Mouse (Mus musculus) WW6 (cell line): ENCODE measurements around the gene Olfr1118.
"Not testable (repeated sequence)": the region's sequence is repeated elsewhere in the genome, so short reads cannot be mapped to it uniquely, and the experiment has no call there.

Experiments used
- DNase-seq: peaks from one replicate; pipeline ENCODE4 v3.0.0-alpha.2; 2013; ENCODE audit warnings: low read depth, low spot score

Gene Olfr1118

GRCm38 (mm10) chr2:87307281-87307680 lies at the start of gene Olfr1118:
Gene Olfr1118, plus strand, starts transcription at chr2:87307581.
- DNase-seq: no peak

- DNase-seq: no peak
Measured at GRCm38 (mm10) chr2:87267234-87267633, 40.1 kb upstream of the Olfr1118 start, which contains the start of gene Olfr1116. Gene Olfr1116, plus strand, starts transcription at chr2:87267534.

GRCm38 (mm10) chr2:87293977-87294376 lies 13.4 kb upstream of the Olfr1118 start:
- not testable (repeated sequence) for DNase-seq

GRCm38 (mm10) chr2:87354515-87354914 lies 47.1 kb downstream of the Olfr1118 start, which contains the start of gene Olfr1120:
Gene Olfr1120, plus strand, starts transcription at chr2:87354815.
- DNase-seq: no peak

GRCm38 (mm10) chr2:87360121-87360520 lies 52.7 kb downstream of the Olfr1118 start:
- DNase-seq: not testable (repeated sequence)
